33 mouse cellular contexts compared by ENCODE assay signal in genomic region chr8:120138958-120139357, GRCm38 (mm10). TPM values are rescaled to one million over a fixed set of nuclear protein-coding genes. Genes with fewer than 3 reads are reported as not detected.
"Had no signal": no experiment of that assay in that cellular context is flagged by ENCODE, and none has a peak within 500 bp of the region (broad histone marks: within the 10 kb centered on the region; RNA-seq: fewer than 3 reads in every experiment).

No protein-coding gene starts in this region.

- H3K4me1 ChIP-seq: limb, embryonic 12.5 days; liver, embryonic 13.5 days had no signal

- H3K9me3 ChIP-seq: heart, embryonic 13.5 days; heart, embryonic 15.5 days; hindbrain, embryonic 12.5 days; kidney, embryonic 15.5 days; limb, embryonic 10.5 days; limb, embryonic 12.5 days; liver, embryonic 13.5 days had no signal

- DNase-seq: gastrocnemius, postnatal 14 days; gastrocnemius, postnatal 36 days; heart, adult 11 months; heart, adult 2 months; heart, postnatal 14 days; heart, postnatal 36 days; kidney, adult 18-20 months; kidney, adult 8-10 months; kidney, postnatal 14 days; kidney, postnatal 36 days; liver; liver, embryonic 13.5 days had no signal

- H3K36me3 ChIP-seq: heart, embryonic 13.5 days; heart, embryonic 15.5 days; hindbrain, embryonic 12.5 days; kidney, embryonic 15.5 days; limb, embryonic 10.5 days; limb, embryonic 12.5 days; liver, embryonic 13.5 days had no signal

- ATAC-seq: forebrain, embryonic 16.5 days; hindbrain, embryonic 16.5 days; inflammation-experienced regulatory T-cells, adult 6 months had no signal

- H3K27me3 ChIP-seq: heart, embryonic 13.5 days; heart, embryonic 15.5 days; hindbrain, embryonic 12.5 days; kidney, embryonic 15.5 days had no signal

- H3K27ac ChIP-seq: heart, adult 2 months; heart, embryonic 13.5 days; heart, embryonic 15.5 days; hindbrain, embryonic 12.5 days; hindbrain, embryonic 14.5 days; kidney, embryonic 15.5 days; kidney, postnatal 0 days; layer of hippocampus, adult 2 months; left cerebral cortex, adult 2 months; limb, embryonic 10.5 days; limb, embryonic 12.5 days; liver, embryonic 13.5 days had no signal

- H3K4me3 ChIP-seq: heart, adult 2 months; heart, embryonic 13.5 days; heart, embryonic 15.5 days; hindbrain, embryonic 12.5 days; kidney, embryonic 15.5 days; layer of hippocampus, adult 2 months; left cerebral cortex, adult 2 months; limb, embryonic 10.5 days; limb, embryonic 12.5 days; liver, embryonic 13.5 days had no signal

- H3K9ac ChIP-seq: heart, embryonic 13.5 days; heart, embryonic 15.5 days; hindbrain, embryonic 12.5 days; hindbrain, embryonic 14.5 days; kidney, embryonic 15.5 days; limb, embryonic 12.5 days; liver, embryonic 13.5 days had no signal

- H3K4me2 ChIP-seq: heart, embryonic 11.5 days; heart, embryonic 13.5 days; heart, embryonic 15.5 days; hindbrain, embryonic 12.5 days; hindbrain, embryonic 14.5 days; kidney, embryonic 15.5 days; limb, embryonic 12.5 days; liver, embryonic 11.5 days; liver, embryonic 13.5 days had no signal

RNA-seq across cellular contexts. Expression of gene Fam92b, which starts 38.3 kb away (rescaled TPM):
- total RNA-seq: gastrocnemius, adult 18-20 months; gastrocnemius, adult 8-10 months; gastrocnemius, postnatal 14 days; gastrocnemius, postnatal 36 days; heart, adult 2 months; heart, postnatal 14 days; heart, postnatal 36 days; hematopoietic stem cell, adult 5-6 weeks; layer of hippocampus, postnatal 10 days had no signal
- polyA plus RNA-seq: heart, embryonic 11.5 days; heart, embryonic 13.5 days; heart, postnatal 0 days; inflammation-experienced regulatory T-cells, adult 6 months; kidney, postnatal 0 days; limb, embryonic 10.5 days; limb, embryonic 12.5 days; limb, embryonic 14.5 days; liver, embryonic 13.5 days had no signal
